Mouse (Mus musculus): ENCODE measurements around the gene Cib4. TPM values are rescaled to one million over a fixed set of nuclear protein-coding genes. Genes with fewer than 3 reads are reported as not detected.

The Cib4 gene
- total RNA-seq (2017): 1.4 TPM in 1 of 3 replicates, not detected in the others

DNA sequence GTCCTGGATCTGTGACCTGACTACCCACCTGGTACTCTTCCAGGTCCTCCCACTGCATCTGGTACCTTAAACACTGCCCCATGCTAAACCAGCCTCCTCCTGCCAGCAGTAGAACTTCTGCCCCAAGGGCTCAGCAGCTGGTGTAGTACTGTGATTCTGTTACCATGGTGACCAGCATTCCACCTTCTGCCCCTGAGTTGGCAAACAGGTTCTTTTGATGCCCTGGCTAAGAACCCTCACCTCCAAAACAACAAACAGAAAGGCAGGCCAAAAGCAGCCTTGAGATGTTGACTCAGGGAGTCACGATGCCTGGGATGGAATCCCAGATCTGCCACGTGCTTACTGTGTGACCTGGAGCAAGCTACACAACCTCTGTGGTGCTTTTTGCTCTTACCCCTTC, at the start of gene Cib4:
Gene Cib4, minus strand, starts transcription at position 139 of the 400 bp plus-strand sequence.
- no peak for ATAC-seq (replicated peaks; ENCODE audit: insufficient number of reproducible peaks, low FRiP score, low TSS enrichment, poor library complexity, severe bottlenecking)

DNA sequence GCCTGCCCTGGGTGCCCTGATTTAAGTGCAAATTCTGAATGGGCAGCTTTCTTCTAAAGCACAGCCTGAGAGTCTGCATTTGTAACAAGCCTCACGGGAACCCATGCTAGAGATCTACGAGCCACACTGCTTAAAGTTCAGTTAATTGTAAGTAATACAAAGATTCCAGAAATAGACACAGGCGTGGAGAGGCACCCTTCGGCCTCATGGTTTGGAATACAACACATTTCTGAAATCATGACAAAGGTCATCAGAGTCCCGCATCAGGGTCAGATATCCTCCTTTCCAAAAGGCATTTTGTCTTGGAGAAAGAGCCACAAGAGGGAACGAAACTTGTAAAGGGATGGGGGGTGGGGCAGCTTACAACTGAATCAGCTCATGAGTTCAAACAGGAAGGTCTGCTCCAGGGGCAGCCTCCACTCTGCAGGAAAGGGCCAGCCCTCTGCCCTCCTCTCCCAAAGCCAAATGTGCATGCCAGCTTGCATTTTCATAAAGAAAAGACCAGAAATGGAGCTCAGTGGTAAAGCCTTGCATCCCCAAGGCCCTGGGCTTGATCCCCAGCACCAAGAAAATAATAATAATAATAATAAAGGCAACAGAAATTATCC, 49.4 kb upstream of the Cib4 start:
- ATAC-seq (replicated peaks; ENCODE audit: insufficient number of reproducible peaks, low FRiP score, low TSS enrichment, poor library complexity, severe bottlenecking): no peak

DNA sequence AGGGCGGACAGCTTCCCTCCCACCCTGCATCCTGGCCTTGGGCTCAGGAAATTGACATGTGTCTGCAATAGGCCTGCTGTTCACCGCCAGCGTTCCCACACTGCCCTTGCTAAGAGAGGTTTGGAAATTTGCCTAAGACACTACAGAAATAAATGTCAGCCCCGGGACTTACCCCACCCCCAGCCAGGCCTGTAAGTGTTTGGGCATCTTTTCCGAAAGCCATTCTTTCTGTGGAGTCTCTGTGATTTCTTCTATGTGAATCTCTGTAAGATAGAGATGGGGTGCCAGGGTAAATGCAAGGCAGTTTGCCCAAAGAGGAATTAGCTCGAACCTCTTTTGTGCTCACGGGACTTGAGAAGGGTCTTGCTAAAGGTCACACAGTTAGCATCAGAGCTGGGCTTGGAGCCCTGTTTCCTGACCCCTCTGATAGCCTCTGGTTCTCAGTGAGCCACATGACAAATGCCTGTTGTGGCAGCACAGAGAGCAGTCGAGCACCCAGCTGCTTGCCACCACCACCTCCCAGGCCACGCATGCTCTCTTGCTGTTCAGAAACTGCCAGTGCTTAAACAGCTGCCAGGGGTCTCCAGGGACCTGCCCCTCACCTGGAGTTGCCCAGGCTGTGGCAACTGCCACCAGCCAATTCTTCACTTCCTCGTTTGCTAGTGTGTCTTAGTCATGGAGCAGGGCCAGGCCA, 48.3 kb upstream of the Cib4 start:
- ATAC-seq (replicated peaks; ENCODE audit: insufficient number of reproducible peaks, low FRiP score, low TSS enrichment, poor library complexity, severe bottlenecking): no peak

DNA sequence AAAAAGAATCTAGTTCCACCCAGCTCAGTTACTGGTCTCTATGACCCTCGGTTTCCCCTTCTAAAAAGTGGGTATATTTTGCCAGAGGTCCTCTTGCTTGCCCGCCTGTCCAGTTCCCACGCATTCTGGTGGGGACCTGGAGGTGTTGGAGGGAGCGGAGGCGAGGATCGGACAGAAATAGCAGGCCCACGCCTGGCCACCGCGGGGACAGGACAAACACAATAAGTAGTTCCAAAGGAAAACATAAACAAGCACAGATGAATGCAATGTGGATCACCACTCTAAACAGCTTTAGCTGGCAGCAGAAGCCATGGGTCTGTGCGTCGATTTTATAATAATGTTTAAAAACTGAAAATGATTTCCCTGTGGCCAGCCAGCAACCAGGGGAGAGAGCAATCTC, 47.7 kb upstream of the Cib4 start:
- no peak for ATAC-seq (replicated peaks; ENCODE audit: insufficient number of reproducible peaks, low FRiP score, low TSS enrichment, poor library complexity, severe bottlenecking)

DNA sequence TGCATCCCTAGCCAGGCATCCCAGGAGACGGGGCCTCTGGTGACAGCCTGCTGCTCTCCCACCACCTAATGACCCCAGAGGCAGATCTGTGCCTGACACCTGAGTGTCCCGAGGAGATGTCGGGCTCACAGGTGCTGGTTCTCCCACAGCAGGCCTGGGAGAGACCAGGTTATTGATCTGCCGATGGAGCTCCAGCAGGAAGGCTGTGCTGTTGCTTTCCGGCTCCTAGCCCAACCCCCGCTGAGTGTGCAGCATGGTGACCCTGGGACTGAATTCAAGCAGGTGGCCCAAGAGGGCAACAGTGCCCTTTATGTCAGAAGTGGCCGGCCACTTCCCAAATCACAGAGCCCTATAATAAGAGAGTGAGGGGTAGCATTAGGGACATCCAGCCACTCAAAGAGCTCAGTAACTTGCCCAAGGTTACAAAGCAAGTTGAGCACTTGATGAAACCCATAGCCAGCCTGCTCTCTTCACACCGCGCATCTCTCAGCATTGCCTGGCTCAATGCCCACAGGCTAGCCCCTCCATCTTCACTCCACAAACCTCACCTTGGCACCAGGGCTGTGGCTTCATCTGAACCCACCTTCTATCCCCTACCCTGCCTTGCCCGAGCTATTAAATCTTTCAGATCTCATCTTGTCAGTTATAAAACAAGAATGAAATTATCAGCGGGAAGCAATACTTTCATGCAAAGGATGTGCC, 46.8 kb upstream of the Cib4 start:
- ATAC-seq (replicated peaks; ENCODE audit: insufficient number of reproducible peaks, low FRiP score, low TSS enrichment, poor library complexity, severe bottlenecking): no peak

DNA sequence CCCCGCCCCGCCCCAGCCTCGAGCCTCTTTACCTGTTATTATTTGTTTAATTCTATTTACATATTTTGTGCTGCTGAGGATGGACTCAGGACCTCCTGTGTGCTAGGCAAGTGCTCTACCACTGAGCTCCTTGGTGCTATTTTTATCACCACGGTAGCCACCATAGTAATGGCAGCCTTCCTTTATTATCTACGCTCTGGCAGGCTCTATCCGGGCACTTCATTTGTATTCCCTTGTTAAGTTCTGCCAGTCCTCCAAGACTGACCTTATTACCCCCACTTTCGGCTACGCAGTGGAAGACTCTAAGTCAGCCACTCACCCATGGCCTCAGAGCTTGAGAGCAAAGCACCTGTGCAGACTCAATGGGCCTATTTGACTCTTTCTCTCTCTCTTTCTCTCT, 46.1 kb upstream of the Cib4 start:
- ATAC-seq (replicated peaks; ENCODE audit: insufficient number of reproducible peaks, low FRiP score, low TSS enrichment, poor library complexity, severe bottlenecking): no peak

DNA sequence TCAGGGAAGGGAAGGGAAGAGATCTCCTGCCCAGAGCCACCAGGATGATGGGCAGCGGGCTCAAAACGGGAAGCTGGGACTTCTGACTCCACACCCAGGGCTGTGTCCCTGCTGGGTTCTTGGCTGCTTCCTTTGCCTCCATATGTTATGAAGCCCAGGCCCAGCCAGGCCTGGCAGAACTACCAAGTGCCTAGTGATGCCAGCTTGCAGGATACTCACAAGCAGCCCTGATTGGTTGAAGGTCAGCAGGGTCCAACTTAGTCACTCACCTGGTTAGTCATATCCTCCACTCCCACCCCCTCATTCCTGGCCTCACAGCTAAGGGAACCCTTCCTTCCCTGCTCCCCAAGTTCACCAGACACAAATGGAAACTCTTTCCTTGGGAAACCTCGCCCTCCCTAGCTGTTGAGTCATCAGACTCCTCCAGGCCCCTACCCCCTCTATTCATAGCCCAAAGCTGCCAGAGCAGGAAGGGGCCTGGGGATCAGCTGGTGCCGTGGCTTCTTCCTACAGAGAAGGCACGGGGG, 45.6 kb upstream of the Cib4 start:
- no peak for ATAC-seq (replicated peaks; ENCODE audit: insufficient number of reproducible peaks, low FRiP score, low TSS enrichment, poor library complexity, severe bottlenecking)

DNA sequence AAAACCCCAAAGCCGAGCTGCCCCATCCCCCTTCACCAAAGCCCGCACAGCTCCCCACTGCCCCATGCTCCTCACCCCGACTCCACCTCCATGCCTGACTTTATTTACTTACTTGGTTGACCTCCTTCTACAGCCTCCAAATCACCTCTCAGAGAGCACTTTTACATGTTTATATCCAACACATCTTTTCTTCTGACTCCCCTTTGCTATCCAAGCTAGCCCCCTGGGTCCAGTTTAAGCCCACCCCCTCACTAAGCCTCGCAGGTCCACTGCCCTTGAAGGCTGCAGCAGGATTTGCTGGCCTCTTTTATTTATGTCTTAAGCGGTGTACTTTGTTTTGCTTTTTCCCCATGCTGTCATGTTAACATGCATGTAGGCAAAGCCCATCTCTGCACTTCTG, 44.6 kb upstream of the Cib4 start:
- no peak for ATAC-seq (replicated peaks; ENCODE audit: insufficient number of reproducible peaks, low FRiP score, low TSS enrichment, poor library complexity, severe bottlenecking)

DNA sequence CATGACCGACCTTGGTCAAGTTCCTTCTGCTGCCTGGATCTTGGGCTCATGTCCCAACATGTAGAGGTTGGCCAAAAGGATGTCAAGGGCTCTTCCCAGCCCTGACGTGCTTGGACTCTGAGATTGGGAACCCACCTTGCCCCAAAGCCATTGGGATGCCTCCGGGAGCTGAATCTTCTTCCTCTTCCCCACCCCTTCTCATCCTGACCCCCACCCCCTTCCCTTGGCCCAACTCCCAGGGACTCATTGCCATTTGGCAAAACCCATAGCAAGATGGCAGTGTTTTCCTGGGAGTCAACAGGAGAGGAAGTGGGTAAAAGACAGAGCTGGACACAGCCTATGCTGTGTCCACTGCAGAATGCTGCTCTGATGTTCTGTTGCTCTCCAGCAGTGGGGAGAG, 43.9 kb upstream of the Cib4 start:
- ATAC-seq (replicated peaks; ENCODE audit: insufficient number of reproducible peaks, low FRiP score, low TSS enrichment, poor library complexity, severe bottlenecking): no peak

DNA sequence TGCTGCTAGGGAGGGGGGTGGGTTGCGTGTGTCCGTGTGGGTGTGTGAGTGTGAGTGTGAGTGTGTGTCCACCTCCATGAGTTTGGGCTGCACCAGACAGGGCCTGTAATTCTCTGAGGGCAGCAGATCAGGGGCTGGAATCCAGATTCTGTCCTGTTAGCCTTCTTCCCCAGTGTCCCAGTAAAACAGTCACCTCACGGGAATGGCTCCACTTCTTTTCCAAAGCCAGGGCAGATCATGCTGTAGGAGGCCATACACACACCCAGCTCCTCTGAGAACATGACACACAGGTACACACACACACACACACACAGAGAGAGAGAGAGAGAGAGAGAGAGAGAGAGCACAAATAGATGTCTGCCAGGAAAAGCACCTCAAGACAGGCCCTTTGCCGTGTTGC, 43.4 kb upstream of the Cib4 start:
- ATAC-seq (replicated peaks; ENCODE audit: insufficient number of reproducible peaks, low FRiP score, low TSS enrichment, poor library complexity, severe bottlenecking): no peak

DNA sequence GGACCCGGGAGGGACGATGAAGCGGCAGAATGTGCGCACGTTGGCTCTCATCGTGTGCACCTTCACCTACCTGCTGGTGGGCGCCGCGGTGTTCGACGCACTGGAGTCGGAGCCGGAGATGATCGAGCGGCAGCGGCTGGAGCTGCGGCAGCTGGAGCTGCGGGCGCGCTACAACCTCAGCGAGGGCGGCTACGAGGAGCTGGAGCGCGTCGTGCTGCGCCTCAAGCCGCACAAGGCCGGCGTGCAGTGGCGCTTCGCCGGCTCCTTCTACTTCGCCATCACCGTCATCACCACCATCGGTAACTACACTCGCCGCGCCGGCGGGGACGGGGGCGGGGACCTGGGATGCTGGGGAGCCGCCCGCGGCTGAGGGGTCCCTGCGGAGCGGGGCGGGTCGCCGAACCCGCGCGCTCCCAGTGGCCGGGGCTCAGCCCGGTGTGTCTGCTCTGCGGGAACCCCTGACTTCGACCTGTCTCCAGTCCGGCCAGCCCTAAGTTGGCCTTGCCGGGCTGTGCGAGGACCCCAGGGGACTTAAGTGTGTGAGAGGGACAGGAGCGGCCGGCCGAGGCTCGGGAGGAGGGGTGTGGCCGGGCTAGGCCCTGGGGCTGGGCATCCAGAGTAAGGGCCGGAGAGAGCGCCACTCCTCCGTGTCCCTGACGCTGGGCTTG, 42.8 kb upstream of the Cib4 start:
- ATAC-seq (replicated peaks; ENCODE audit: insufficient number of reproducible peaks, low FRiP score, low TSS enrichment, poor library complexity, severe bottlenecking): no peak

DNA sequence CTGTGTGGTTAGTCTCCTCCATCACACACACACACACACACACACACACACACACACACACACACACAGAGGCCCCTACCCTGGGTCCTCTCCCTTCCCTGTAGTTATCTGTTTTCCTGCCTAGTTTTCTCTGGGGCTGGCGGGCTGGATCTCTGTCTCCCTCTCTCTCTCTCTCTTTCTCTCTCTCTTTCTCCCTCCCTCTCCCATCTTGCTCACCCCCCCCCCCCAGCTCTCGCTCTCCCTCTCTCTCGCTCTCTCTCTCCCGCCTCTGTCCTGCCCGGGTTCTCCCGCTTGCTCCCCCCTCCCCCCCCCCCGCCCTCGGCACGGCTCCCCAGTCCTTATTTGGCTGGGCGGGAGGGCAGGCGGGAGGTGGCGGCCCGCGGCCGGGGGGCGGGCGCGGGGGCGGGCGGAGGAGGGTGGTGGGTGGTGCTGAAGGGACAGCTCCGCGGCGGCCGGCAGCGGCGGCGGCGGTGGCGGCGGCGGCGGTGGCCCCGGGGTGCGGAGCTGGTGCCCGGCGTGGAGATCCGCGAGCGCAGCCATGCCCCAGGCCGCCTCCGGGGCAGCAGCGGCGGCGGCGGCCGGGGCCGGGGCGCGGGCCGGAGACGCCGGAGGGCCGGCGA, 42.2 kb upstream of the Cib4 start, which contains the start of gene Kcnk3:
Gene Kcnk3, plus strand, starts transcription at position 490 of the 620 bp plus-strand sequence.
- ATAC-seq (replicated peaks; ENCODE audit: insufficient number of reproducible peaks, low FRiP score, low TSS enrichment, poor library complexity, severe bottlenecking): no peak

DNA sequence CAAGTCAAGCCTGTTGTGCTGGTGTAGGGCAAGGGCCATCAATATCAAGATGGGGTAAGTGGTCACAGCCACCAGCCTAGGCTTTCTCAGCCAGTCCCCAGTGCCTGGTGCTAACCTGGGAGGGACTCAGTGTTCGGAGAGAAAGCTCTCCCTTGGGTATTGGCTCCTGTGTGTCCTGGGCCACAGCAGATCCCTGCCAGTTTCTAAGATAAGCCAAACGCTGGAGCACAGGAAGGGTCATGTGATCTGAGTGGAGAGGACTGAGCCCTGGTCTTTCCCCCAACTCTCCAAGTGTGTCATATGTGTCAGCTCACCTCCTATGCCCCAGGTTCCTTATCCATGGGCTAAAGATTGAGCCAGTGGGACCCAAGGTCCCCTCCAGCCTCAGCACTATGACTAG, 41.5 kb upstream of the Cib4 start:
- no peak for ATAC-seq (replicated peaks; ENCODE audit: insufficient number of reproducible peaks, low FRiP score, low TSS enrichment, poor library complexity, severe bottlenecking)

DNA sequence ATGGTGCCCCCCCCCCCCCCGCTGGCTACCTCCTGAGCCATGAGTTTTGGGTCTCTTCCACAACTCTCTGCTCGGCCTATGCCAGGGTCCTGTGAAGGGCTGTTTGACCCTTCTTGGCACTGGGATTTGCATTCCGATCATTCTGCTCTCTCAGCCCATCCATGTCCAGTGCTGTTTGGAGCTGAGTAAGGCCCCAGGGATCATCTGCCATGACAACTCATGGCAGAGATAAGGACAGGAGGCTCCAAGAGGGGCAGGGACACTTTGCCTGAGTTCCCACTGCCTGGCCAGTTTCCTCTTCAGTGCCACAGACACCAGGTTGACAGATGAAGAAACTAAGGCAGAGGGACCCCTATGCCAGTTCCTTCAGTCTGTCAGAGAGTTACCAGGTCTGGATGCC, 41.0 kb upstream of the Cib4 start:
- no peak for ATAC-seq (replicated peaks; ENCODE audit: insufficient number of reproducible peaks, low FRiP score, low TSS enrichment, poor library complexity, severe bottlenecking)

DNA sequence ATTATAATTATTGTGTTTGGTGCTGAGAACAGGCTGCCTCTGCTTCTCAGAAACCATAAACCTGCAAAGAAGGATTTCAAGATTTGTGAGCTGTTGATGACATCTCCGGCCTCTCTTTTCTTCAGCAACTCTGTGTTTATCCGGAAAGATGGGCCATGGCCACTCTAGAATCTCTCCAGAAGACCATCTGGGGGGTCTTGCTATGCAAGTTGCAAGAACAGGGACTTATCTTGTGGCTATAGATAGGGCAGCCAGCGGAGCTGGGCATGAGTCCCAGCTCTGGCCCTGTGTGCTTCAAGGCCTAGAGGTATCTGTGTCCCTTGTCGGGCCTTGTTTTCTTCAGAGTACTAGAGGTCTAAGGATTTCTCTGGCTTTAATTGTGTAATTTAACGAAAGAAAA, 36.4 kb upstream of the Cib4 start:
- ATAC-seq (replicated peaks; ENCODE audit: insufficient number of reproducible peaks, low FRiP score, low TSS enrichment, poor library complexity, severe bottlenecking): no peak

DNA sequence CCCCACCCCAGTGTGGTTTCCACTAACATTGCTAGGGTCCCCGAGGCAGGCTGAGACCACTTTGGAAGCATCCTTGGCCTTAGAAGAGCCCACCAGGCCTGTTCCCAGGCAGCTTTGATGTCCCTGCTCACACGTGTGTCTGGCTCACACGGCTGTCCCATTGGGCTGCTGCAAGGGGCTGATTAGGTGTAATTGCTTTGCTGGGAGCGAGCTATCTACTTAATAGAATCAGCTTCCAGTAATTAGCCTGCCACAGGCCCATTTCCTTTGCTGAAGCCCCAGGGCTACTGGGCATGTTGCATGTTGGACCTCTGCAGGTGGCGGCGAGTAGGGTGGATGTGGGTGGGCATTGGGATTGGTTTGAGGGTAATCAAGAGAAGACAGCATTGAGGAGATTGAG, 35.1 kb upstream of the Cib4 start:
- ATAC-seq (replicated peaks; ENCODE audit: insufficient number of reproducible peaks, low FRiP score, low TSS enrichment, poor library complexity, severe bottlenecking): no peak

DNA sequence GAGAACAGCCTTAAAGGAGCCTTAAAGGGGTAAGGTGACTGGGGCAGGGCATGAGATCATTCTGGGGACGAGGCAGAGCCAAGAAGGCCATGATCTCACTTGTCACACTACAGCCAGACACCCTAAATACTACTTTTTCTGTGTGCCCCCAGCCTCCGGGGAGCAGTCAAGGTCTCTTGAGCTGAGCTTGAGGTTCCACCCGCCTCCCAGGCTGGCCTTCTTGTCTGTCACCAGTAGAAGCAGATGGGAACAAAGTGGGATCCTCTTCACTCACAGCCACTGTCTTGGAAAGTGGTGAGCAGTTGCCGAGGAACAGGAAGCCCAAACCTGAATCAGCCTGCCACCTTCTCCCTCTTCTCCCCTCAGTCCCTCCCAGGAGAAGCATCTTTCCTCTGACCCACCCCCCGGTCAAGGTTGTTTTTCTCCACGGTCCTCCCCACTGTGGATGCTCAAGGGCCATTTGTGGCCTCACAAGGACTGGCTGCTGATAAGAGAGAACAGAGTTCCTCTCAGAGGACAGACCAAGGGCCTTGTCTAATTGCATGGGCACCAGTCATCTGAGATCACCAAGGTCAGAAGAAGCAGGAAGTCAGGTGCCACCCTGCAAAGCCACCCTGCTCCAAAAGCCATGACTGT, 32.9 kb upstream of the Cib4 start:
- ATAC-seq (replicated peaks; ENCODE audit: insufficient number of reproducible peaks, low FRiP score, low TSS enrichment, poor library complexity, severe bottlenecking): no peak

DNA sequence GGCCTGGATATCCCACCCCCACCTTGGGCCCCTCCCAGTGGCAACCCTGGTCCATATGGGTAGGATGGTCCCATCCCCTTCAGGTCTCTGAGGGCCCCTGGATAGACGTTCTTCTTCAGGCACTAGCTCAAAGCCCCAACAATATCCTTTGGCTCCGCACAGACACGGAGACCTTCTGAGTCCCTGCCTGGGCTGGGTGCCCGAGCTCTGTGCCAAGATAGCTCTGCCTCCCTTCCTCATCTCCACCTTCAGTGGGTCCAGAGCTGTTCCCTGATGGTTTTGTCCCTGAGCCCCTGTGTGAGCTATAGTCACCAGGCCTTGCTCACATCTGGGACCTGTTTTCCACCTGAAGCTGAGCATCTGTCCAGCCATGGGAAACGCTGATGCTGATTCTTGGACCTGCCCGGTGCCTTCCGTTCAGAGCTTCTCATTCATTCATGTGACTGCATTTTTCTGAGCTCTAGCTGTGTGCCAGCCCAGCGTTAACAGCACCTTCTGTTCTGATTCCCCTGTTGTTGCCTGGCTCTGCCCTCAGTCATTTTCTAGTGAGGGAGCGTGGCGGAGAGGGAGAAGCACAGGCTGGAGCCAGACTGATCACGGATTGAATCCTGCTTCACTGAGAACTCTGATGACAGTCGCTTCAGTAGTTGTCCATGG, 32.1 kb upstream of the Cib4 start:
- no peak for ATAC-seq (replicated peaks; ENCODE audit: insufficient number of reproducible peaks, low FRiP score, low TSS enrichment, poor library complexity, severe bottlenecking)
